In the genomic region with DNA sequence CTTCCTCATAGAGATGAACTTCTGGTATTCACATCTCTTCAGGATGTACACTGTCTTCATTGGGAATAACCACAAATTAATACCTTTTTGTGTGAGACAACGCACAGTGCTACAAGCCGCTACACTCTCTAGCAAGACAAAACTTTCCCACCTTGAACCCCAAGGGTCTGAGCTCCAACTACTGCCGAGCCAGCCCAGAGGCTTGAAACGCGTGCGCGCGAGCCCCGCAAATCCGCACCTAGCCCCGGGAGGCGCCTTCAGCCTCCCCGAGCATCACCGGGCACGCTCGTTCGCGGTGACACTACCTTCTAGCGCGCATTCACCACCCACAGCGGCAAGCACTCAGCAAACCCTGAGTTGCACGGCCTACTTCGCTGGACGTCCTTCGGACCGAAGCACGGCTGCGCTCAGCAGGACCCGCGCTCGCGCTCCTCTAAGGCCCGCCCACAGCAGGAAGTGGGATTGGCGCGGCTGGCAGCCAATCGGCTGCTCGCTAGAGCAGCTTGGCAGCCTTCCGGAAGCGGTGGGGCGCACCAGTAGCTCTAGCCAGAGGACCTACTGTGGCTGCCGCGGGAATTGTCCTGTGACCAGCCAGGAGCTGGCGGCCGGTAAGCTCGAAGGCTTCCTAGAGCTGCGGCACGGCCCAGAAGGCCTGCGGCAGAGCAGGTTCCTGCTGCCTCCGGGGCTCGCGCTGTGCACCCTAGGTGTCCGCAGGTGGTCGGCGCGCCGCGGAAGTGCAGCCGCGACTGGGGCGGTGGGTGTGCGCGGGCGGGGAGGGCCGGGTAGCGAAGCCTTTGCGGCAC, we compare ENCODE assay signal across 7 mouse cellular contexts. TPM values are rescaled to one million over a fixed set of nuclear protein-coding genes. Genes with fewer than 3 reads are reported as not detected.
DNase-seq lines count a peak whose midpoint lies in the region; ATAC-seq and TF ChIP-seq lines count a peak whose summit lies in the region.

Pms1 (minus strand) TSS at position 438 of the 803 bp plus-strand sequence.
Ormdl1 (plus strand) TSS at position 515 of the 803 bp plus-strand sequence.
Gm28778 (plus strand) TSS at position 531 of the 803 bp plus-strand sequence.

- DNase-seq in adrenal gland, postnatal 10 days, result peak; percentile 97
- DNase-seq in embryonic facial prominence, embryonic 10.5 days (ENCODE audit: low spot score), result peak; percentile 95
- DNase-seq in gonadal fat pad, adult 2 months (ENCODE audit: low read depth), result peak; percentile 50
- DNase-seq in left cerebral cortex, postnatal 4 days, result peak; percentile 95

- no peaks in the 10 kb centered on the region for H3K9me3 ChIP-seq in embryonic facial prominence, embryonic 10.5 days
- no peaks in the 10 kb centered on the region for H3K9me3 ChIP-seq in intestine, postnatal 0 days (ENCODE audit: control insufficient read depth)
- no peaks in the 10 kb centered on the region for H3K9me3 ChIP-seq in midbrain, embryonic 12.5 days

- H3K4me3 ChIP-seq in embryonic facial prominence, embryonic 10.5 days, result peak within 1 kb of the TSS; percentile 84
- H3K4me3 ChIP-seq in intestine, postnatal 0 days (ENCODE audit: low read depth, low read length), result peak within 1 kb of the TSS; percentile 73
- H3K4me3 ChIP-seq in midbrain, embryonic 12.5 days, result peak within 1 kb of the TSS; percentile 84
- H3K4me3 ChIP-seq in small intestine, adult 2 months (ENCODE audit: low read depth, low read length), result peak within 1 kb of the TSS; percentile 89

- under 1% methylated on average over 66 of the region's 66 CpGs for WGBS in embryonic facial prominence, embryonic 10.5 days
- under 1% methylated on average over 66 of the region's 66 CpGs for WGBS in intestine, postnatal 0 days
- under 1% methylated on average over 66 of the region's 66 CpGs for WGBS in midbrain, embryonic 12.5 days
- WGBS in small intestine, adult 2 months, result under 1% methylated on average over 66 of the region's 66 CpGs

- peak within 1 kb of the TSS; percentile 79 for H3K4me2 ChIP-seq in intestine, postnatal 0 days (replicated peaks; ENCODE audit: low read depth)
- H3K4me2 ChIP-seq in midbrain, embryonic 12.5 days (replicated peaks), result peak within 1 kb of the TSS; percentile 64

- peak within 1 kb of the TSS; percentile 93 for H3K27ac ChIP-seq in embryonic facial prominence, embryonic 10.5 days (replicated peaks)
- peak within 1 kb of the TSS; percentile 91 for H3K27ac ChIP-seq in intestine, postnatal 0 days (ENCODE audit: low read depth, low read length)
- peak within 1 kb of the TSS; percentile 88 for H3K27ac ChIP-seq in midbrain, embryonic 12.5 days (replicated peaks)
- H3K27ac ChIP-seq in small intestine, adult 2 months (ENCODE audit: insufficient read depth, low read depth, low read length), result peak within 1 kb of the TSS; percentile 61

- peak; percentile 100 for ATAC-seq in intestine, postnatal 0 days
- ATAC-seq in midbrain, embryonic 12.5 days (ENCODE audit: low FRiP score, low read depth), result peak; percentile 100

- peaks cover 13% of the 10 kb centered on the region for H3K4me1 ChIP-seq in embryonic facial prominence, embryonic 10.5 days
- 0 out of 2 replicates have a peak, but pooled peaks cover 2% of the 10 kb centered on the region for H3K4me1 ChIP-seq in intestine, postnatal 0 days (replicated peaks; ENCODE audit: control insufficient read depth, insufficient read depth, low read length)
- peaks cover 10% of the 10 kb centered on the region for H3K4me1 ChIP-seq in midbrain, embryonic 12.5 days
- H3K4me1 ChIP-seq in small intestine, adult 2 months (ENCODE audit: control insufficient read depth, insufficient read depth, insufficient read length, low read length), result no peaks in the 10 kb centered on the region

- intact Hi-C loops in left cerebral cortex, postnatal 4 days (cut with DNase I), result no loop called here

- no peaks in the 10 kb centered on the region for H3K27me3 ChIP-seq in embryonic facial prominence, embryonic 10.5 days (replicated peaks; ENCODE audit: low read depth, poor library complexity, severe bottlenecking)
- H3K27me3 ChIP-seq in intestine, postnatal 0 days (replicated peaks; ENCODE audit: control insufficient read depth, insufficient read depth, low read length), result no peaks in the 10 kb centered on the region
- no peaks in the 10 kb centered on the region for H3K27me3 ChIP-seq in midbrain, embryonic 12.5 days
- no peaks in the 10 kb centered on the region for H3K27me3 ChIP-seq in small intestine, adult 2 months (ENCODE audit: control insufficient read depth, insufficient read depth, low read length)

- peaks cover 32% of the 10 kb centered on the region for H3K36me3 ChIP-seq in embryonic facial prominence, embryonic 10.5 days (replicated peaks)
- H3K36me3 ChIP-seq in intestine, postnatal 0 days (ENCODE audit: control insufficient read depth, insufficient read depth), result 0 out of 2 replicates have a peak, but pooled peaks cover 4% of the 10 kb centered on the region
- 0 out of 2 replicates have a peak, but pooled peaks cover 9% of the 10 kb centered on the region for H3K36me3 ChIP-seq in midbrain, embryonic 12.5 days
- peaks cover 3% of the 10 kb centered on the region; the same call in 1 of the 2 replicates for H3K36me3 ChIP-seq in small intestine, adult 2 months (ENCODE audit: control insufficient read depth, insufficient read depth, low read length)

- TF ChIP-seq POLR2A in small intestine, adult 2 months (IDR thresholded peaks at IDR 0.05; ENCODE audit: low read depth, low read length), result peak; percentile 92; the same call in 1 of the 2 replicates

- TF ChIP-seq CTCF in intestine, postnatal 0 days (IDR thresholded peaks at IDR 0.05; ENCODE audit: low read depth), result peak; percentile 37
- no peak for TF ChIP-seq CTCF in small intestine, adult 2 months (IDR thresholded peaks at IDR 0.05; ENCODE audit: extremely low read depth, insufficient read length, insufficient replicate concordance, low read depth, low read length)

- H3K9ac ChIP-seq in intestine, postnatal 0 days (ENCODE audit: low read depth, low read length), result peak within 1 kb of the TSS; percentile 78
- H3K9ac ChIP-seq in midbrain, embryonic 12.5 days (replicated peaks), result peak within 1 kb of the TSS; percentile 79

RNA-seq across cellular contexts. Expression of gene Pms1, which starts in this region (rescaled TPM):
- 1 to 10 TPM; 6.1 to 7.3 TPM for total RNA-seq in adrenal gland, postnatal 10 days (2021)
- 23.6 and 26.1 TPM in 2 replicates for polyA plus RNA-seq in embryonic facial prominence, embryonic 10.5 days (2016; fragmentation: Nextera tagmentation; extraction: Ambion mirVana)
- 1.0 and 1.1 TPM in 2 replicates for polyA plus RNA-seq in gonadal fat pad, adult 2 months (2012; rRNA removed)
- polyA plus RNA-seq in intestine, postnatal 0 days (2015; fragmentation: Nextera tagmentation; extraction: Ambion mirVana), result 5.4 and 6.8 TPM in 2 replicates
- 10 to 100 TPM; 10.1 to 13.8 TPM for total RNA-seq in left cerebral cortex, postnatal 4 days (2021)
- 20.9 and 21.2 TPM in 2 replicates for polyA plus RNA-seq in midbrain, embryonic 12.5 days (2016; fragmentation: Nextera tagmentation; extraction: Ambion mirVana)
- 0.19 and 0.42 TPM in 2 replicates for polyA plus RNA-seq in small intestine, adult 2 months (2012; rRNA removed)

RNA-seq across cellular contexts. Expression of gene Ormdl1, which starts in this region (rescaled TPM):
- total RNA-seq in adrenal gland, postnatal 10 days (2021), result 10 to 100 TPM; 12.0 to 12.8 TPM
- polyA plus RNA-seq in embryonic facial prominence, embryonic 10.5 days (2016; fragmentation: Nextera tagmentation; extraction: Ambion mirVana), result 61.5 and 69.4 TPM in 2 replicates
- 11.6 and 13.4 TPM in 2 replicates for polyA plus RNA-seq in gonadal fat pad, adult 2 months (2012; rRNA removed)
- 60.5 and 65.8 TPM in 2 replicates for polyA plus RNA-seq in intestine, postnatal 0 days (2015; fragmentation: Nextera tagmentation; extraction: Ambion mirVana)
- total RNA-seq in left cerebral cortex, postnatal 4 days (2021), result 10 to 100 TPM; 12.1 to 13.3 TPM
- 77.4 and 82.5 TPM in 2 replicates for polyA plus RNA-seq in midbrain, embryonic 12.5 days (2016; fragmentation: Nextera tagmentation; extraction: Ambion mirVana)
- polyA plus RNA-seq in small intestine, adult 2 months (2012; rRNA removed), result 3.3 and 4.4 TPM in 2 replicates

RNA-seq across cellular contexts. Expression of gene Gm28778, which starts in this region (rescaled TPM):
- not detected for total RNA-seq in adrenal gland, postnatal 10 days (2021)
- not detected in 2 replicates for polyA plus RNA-seq in embryonic facial prominence, embryonic 10.5 days (2016; fragmentation: Nextera tagmentation; extraction: Ambion mirVana)
- polyA plus RNA-seq in gonadal fat pad, adult 2 months (2012; rRNA removed), result 8.8 and 16.7 TPM in 2 replicates
- not detected in 2 replicates for polyA plus RNA-seq in intestine, postnatal 0 days (2015; fragmentation: Nextera tagmentation; extraction: Ambion mirVana)
- not detected for total RNA-seq in left cerebral cortex, postnatal 4 days (2021)
- not detected in 2 replicates for polyA plus RNA-seq in midbrain, embryonic 12.5 days (2016; fragmentation: Nextera tagmentation; extraction: Ambion mirVana)
- 12.2 and 22.5 TPM in 2 replicates for polyA plus RNA-seq in small intestine, adult 2 months (2012; rRNA removed)

Comparison
In these comparisons a context has a peak if more than half of its experiments do, and no peak if none do; other contexts are left out.
1. Peak in every context shown above with its lines: DNase-seq, ATAC-seq, H3K4me3 ChIP-seq and H3K27ac ChIP-seq.